Comparison of ENCODE assay signal across 24 mouse cellular contexts in genomic region chr15:5188029-5188428, GRCm38 (mm10). TPM values are rescaled to one million over a fixed set of nuclear protein-coding genes. Genes with fewer than 3 reads are reported as not detected.
DNase-seq lines count a peak whose midpoint lies in the region; ATAC-seq and TF ChIP-seq lines count a peak whose summit lies in the region.
"Had no signal": no experiment of that assay in that cellular context is flagged by ENCODE, and none has a peak within 500 bp of the region (broad histone marks: within the 10 kb centered on the region; RNA-seq: fewer than 3 reads in every experiment).

No protein-coding gene starts in this region.

- no peak for TF ChIP-seq EP300 in CH12.LX (IDR thresholded peaks at IDR 0.05; ENCODE audit: low read length)

- no peak overlapping the region for H3K4me2 ChIP-seq in kidney, postnatal 0 days (ENCODE audit: low read length)
- H3K4me2 ChIP-seq in CH12.LX (ENCODE audit: insufficient read depth, low read depth, poor library complexity, severe bottlenecking), result peak overlapping the region; percentile 69; the same call in 1 of the 2 replicates
- no peak overlapping the region for H3K4me2 ChIP-seq in forebrain, embryonic 15.5 days (replicated peaks)
- H3K4me2 ChIP-seq: embryonic facial prominence, embryonic 13.5 days; forebrain, embryonic 13.5 days; heart, embryonic 11.5 days; neural tube, embryonic 15.5 days had no signal

- ATAC-seq in kidney, postnatal 0 days (replicated peaks; ENCODE audit: low FRiP score, low read depth), result no peak
- ATAC-seq in granulocyte monocyte progenitor cell, adult 5-6 weeks (replicated peaks; ENCODE audit: poor library complexity, severe bottlenecking), result peak; percentile 80
- ATAC-seq in monocyte, adult 5-6 weeks (replicated peaks; ENCODE audit: insufficient number of reproducible peaks, low FRiP score, low TSS enrichment, poor library complexity, severe bottlenecking), result peak; percentile 59; the same call in 1 of the 2 replicates
- ATAC-seq in forebrain, embryonic 15.5 days (replicated peaks), result no peak
- ATAC-seq: forebrain, embryonic 13.5 days; lung, postnatal 0 days; midbrain, embryonic 16.5 days had no signal

- TF ChIP-seq POLR2A in CH12.LX (IDR thresholded peaks at IDR 0.05; ENCODE audit: low read depth, low read length), result peak; percentile 29; the same call in 1 of the 2 replicates

- no peak overlapping the region for H3K9ac ChIP-seq in kidney, postnatal 0 days (ENCODE audit: low read depth, low read length)
- H3K9ac ChIP-seq in CH12.LX (ENCODE audit: insufficient read depth, low read depth), result peak overlapping the region; percentile 60; the same call in 1 of the 2 replicates
- H3K9ac ChIP-seq in forebrain, embryonic 15.5 days (replicated peaks), result no peak overlapping the region
- H3K9ac ChIP-seq: embryonic facial prominence, embryonic 13.5 days; forebrain, embryonic 13.5 days; neural tube, embryonic 15.5 days had no signal

- TF ChIP-seq CTCF in kidney, postnatal 0 days (IDR thresholded peaks at IDR 0.05; ENCODE audit: low read depth), result no peak
- no peak for TF ChIP-seq CTCF in CH12.LX (conservative IDR thresholded peaks at IDR 0.05 in 1 of 2, IDR thresholded peaks at IDR 0.05 in 1 of 2; ENCODE audit: low read depth in 2 of 2, low read length in 2 of 2)

- no peaks in the 10 kb centered on the region for H3K27me3 ChIP-seq in kidney, postnatal 0 days (ENCODE audit: insufficient read depth, low read length)
- H3K27me3 ChIP-seq in CH12.LX (replicated peaks), result no peaks in the 10 kb centered on the region
- H3K27me3 ChIP-seq in forebrain, embryonic 15.5 days, result no peaks in the 10 kb centered on the region
- H3K27me3 ChIP-seq: embryonic facial prominence, embryonic 13.5 days; forebrain, embryonic 13.5 days; neural tube, embryonic 15.5 days had no signal

- WGBS in kidney, postnatal 0 days, result 65% methylated on average over 1 of the region's 1 CpGs
- WGBS in forebrain, embryonic 15.5 days, result 89% methylated on average over 1 of the region's 1 CpGs

- H3K79me2 ChIP-seq in CH12.LX (replicated peaks; ENCODE audit: control insufficient read depth, extremely low read depth, insufficient read depth, poor library complexity, severe bottlenecking), result peaks cover 6% of the 10 kb centered on the region; the same call in 1 of the 2 replicates

- no peaks in the 10 kb centered on the region for H3K9me3 ChIP-seq in kidney, postnatal 0 days (replicated peaks; ENCODE audit: low read length)
- no peaks in the 10 kb centered on the region for H3K9me3 ChIP-seq in CH12.LX (replicated peaks; ENCODE audit: low read length)
- no peaks in the 10 kb centered on the region for H3K9me3 ChIP-seq in forebrain, embryonic 15.5 days
- H3K9me3 ChIP-seq: embryonic facial prominence, embryonic 13.5 days; forebrain, embryonic 13.5 days; limb, embryonic 10.5 days; neural tube, embryonic 15.5 days had no signal

- peak; percentile 41 for DNase-seq in kidney, postnatal 0 days (ENCODE audit: low spot score)
- no peak for DNase-seq in kidney, postnatal 25 days
- DNase-seq in CH12.LX (ENCODE audit: extremely low read depth), result peak; percentile 84
- DNase-seq in ovary, postnatal 14 days (ENCODE audit: low spot score), result no peak
- no peak for DNase-seq in T-cell, adult 2 months (ENCODE audit: low spot score)
- DNase-seq: adrenal gland, postnatal 36 days; cerebellum, adult 11 months; cerebellum, postnatal 14 days; gastrocnemius, postnatal 10 days; heart, adult 11 months; kidney, adult 11 months; liver; right cerebral cortex, postnatal 14 days; thymus, postnatal 14 days had no signal

- dilution Hi-C loops in CH12.LX (cut with MboI; ENCODE audit: extremely low pct_ligation_motif_present, extremely low pct_unique_long_range_greater_than_20kb, low sequenced_read_pairs), result no loop called here

- no peak overlapping the region for H3K4me3 ChIP-seq in kidney, postnatal 0 days (replicated peaks; ENCODE audit: low read depth, low read length)
- H3K4me3 ChIP-seq in CH12.LX (replicated peaks in 1 of 3; ENCODE audit: low read depth in 2 of 3, low read length in 2 of 3, poor library complexity in 1 of 3), result peak overlapping the region in 1 of 3 experiments; percentile 26
- no peak overlapping the region for H3K4me3 ChIP-seq in forebrain, embryonic 15.5 days
- H3K4me3 ChIP-seq: embryonic facial prominence, embryonic 13.5 days; forebrain, embryonic 13.5 days; limb, embryonic 10.5 days; neural tube, embryonic 15.5 days had no signal

- TF ChIP-seq RAD21 in CH12.LX (IDR thresholded peaks at IDR 0.05; ENCODE audit: low read depth, low read length), result no peak

- in situ Hi-C loops in CH12.LX (cut with MboI; ENCODE audit: low pct_ligation_motif_present, low pct_unique_long_range_greater_than_20kb, low sequenced_read_pairs), result no loop called here

- H3K4me1 ChIP-seq in kidney, postnatal 0 days (replicated peaks; ENCODE audit: insufficient read depth, low read length), result peaks cover 11% of the 10 kb centered on the region
- peaks cover 6 to 40% of the 10 kb centered on the region in 2 experiments; a peak in 3 of 4 replicates for H3K4me1 ChIP-seq in CH12.LX (ENCODE audit: control insufficient read depth in 1 of 2, insufficient read depth in 2 of 2)
- H3K4me1 ChIP-seq in forebrain, embryonic 15.5 days, result peaks cover 17% of the 10 kb centered on the region

- peaks cover 9% of the 10 kb centered on the region for H3K36me3 ChIP-seq in kidney, postnatal 0 days (ENCODE audit: insufficient read depth, low read length)
- peaks cover 18 to 41% of the 10 kb centered on the region in 2 experiments for H3K36me3 ChIP-seq in CH12.LX (replicated peaks in 1 of 2; ENCODE audit: control insufficient read depth in 1 of 2, insufficient read depth in 1 of 2, low read length in 1 of 2)
- peaks cover 16% of the 10 kb centered on the region for H3K36me3 ChIP-seq in forebrain, embryonic 15.5 days

- no peak overlapping the region for H3K27ac ChIP-seq in kidney, postnatal 0 days
- peak overlapping the region; percentile 32; the same call in 1 of the 2 replicates for H3K27ac ChIP-seq in CH12.LX (ENCODE audit: insufficient read depth, low read depth)
- H3K27ac ChIP-seq in forebrain, embryonic 15.5 days (replicated peaks), result no peak overlapping the region
- H3K27ac ChIP-seq: embryonic facial prominence, embryonic 13.5 days; forebrain, embryonic 13.5 days; limb, embryonic 10.5 days; neural tube, embryonic 15.5 days had no signal

TF ChIP-seq in CH12.LX, 34 proteins besides CTCF, POLR2A, EP300 and RAD21 (continues in another document):
- TF ChIP-seq MAFK (IDR thresholded peaks at IDR 0.05; ENCODE audit: insufficient replicate concordance, low read length), result no peak
- TF ChIP-seq ZC3H11A (IDR thresholded peaks at IDR 0.05; ENCODE audit: low read depth, low read length), result no peak
- TF ChIP-seq ELF1 (IDR thresholded peaks at IDR 0.05; ENCODE audit: low read depth, low read length), result peak; percentile 75
- no peak for TF ChIP-seq JUND (conservative IDR thresholded peaks at IDR 0.05; ENCODE audit: low read depth, low read length)
- no peak for TF ChIP-seq KAT2A (IDR thresholded peaks at IDR 0.05; ENCODE audit: insufficient replicate concordance, low read length)
- no peak for TF ChIP-seq ZMIZ1 (IDR thresholded peaks at IDR 0.05; ENCODE audit: low read depth, low read length)
- peak; percentile 44; the same call in 1 of the 2 replicates for TF ChIP-seq SIN3A (IDR thresholded peaks at IDR 0.05; ENCODE audit: low read length)
- TF ChIP-seq PAX5 (IDR thresholded peaks at IDR 0.05; ENCODE audit: low read length), result no peak
- TF ChIP-seq HCFC1 (IDR thresholded peaks at IDR 0.05; ENCODE audit: low read depth, low read length), result no peak
- no peak for TF ChIP-seq IRF4 (IDR thresholded peaks at IDR 0.05; ENCODE audit: low read depth, low read length)
- TF ChIP-seq TBP (conservative IDR thresholded peaks at IDR 0.05; ENCODE audit: low read depth, low read length), result peak; percentile 51; the same call in 1 of the 2 replicates
- TF ChIP-seq SMC3 (IDR thresholded peaks at IDR 0.05; ENCODE audit: low read depth, low read length), result no peak
- peak; percentile 92 for TF ChIP-seq MAX (IDR thresholded peaks at IDR 0.05; ENCODE audit: low read length)
- no peak for TF ChIP-seq USF2 (conservative IDR thresholded peaks at IDR 0.05; ENCODE audit: low read depth, low read length)
- TF ChIP-seq CHD2 (IDR thresholded peaks at IDR 0.05; ENCODE audit: low read length), result no peak
- TF ChIP-seq MEF2A (IDR thresholded peaks at IDR 0.05; ENCODE audit: borderline replicate concordance, low read depth, low read length), result no peak
- no peak for TF ChIP-seq POLR2AphosphoS2 (IDR thresholded peaks at IDR 0.05; ENCODE audit: low read depth, low read length)

RNA-seq across cellular contexts. Expression of gene Ttc33, which starts 2.7 kb away (rescaled TPM):
- 45.9 and 47.4 TPM in 2 replicates for polyA plus RNA-seq in kidney, postnatal 0 days (2015; fragmentation: Nextera tagmentation; extraction: Ambion mirVana)
- total RNA-seq in CH12.LX (2012; rRNA removed) (24.5 and 24.6 TPM in 2 replicates), CH12.LX (2014; rRNA removed) (53.6 and 59.4 TPM in 2 replicates)
- polyA plus RNA-seq in CH12.LX (2012; ENCODE audit: insufficient read length, low read depth), result 34.8 and 55.7 TPM in 2 replicates
- total RNA-seq in granulocyte monocyte progenitor cell, adult 5-6 weeks (2014; fragmentation: Nextera tagmentation), result 18.0 and 50.2 TPM in 2 replicates
- 41.7 and 56.9 TPM in 2 replicates for total RNA-seq in granulocyte monocyte progenitor cell, adult 5-6 weeks (2017)
- total RNA-seq in monocyte, adult 5-6 weeks (2017), result 22.5 to 48.1 TPM (median 41.8 TPM) in 3 replicates
- 61.4 and 65.4 TPM in 2 replicates for polyA plus RNA-seq in forebrain, embryonic 15.5 days (2015; fragmentation: Nextera tagmentation; extraction: Ambion mirVana)

RNA-seq across cellular contexts. Expression of gene Prkaa1, which starts 44.4 kb away (rescaled TPM):
- polyA plus RNA-seq in kidney, postnatal 0 days (2015; fragmentation: Nextera tagmentation; extraction: Ambion mirVana), result 19.9 and 21.0 TPM in 2 replicates
- total RNA-seq in CH12.LX (2012; rRNA removed), result 12.6 and 13.1 TPM in 2 replicates
- total RNA-seq in CH12.LX (2014; rRNA removed), result 25.4 and 27.6 TPM in 2 replicates
- 19.4 and 21.2 TPM in 2 replicates for polyA plus RNA-seq in CH12.LX (2012; ENCODE audit: insufficient read length, low read depth)
- 19.1 and 19.2 TPM in 2 replicates for total RNA-seq in granulocyte monocyte progenitor cell, adult 5-6 weeks (2014; fragmentation: Nextera tagmentation)
- total RNA-seq in granulocyte monocyte progenitor cell, adult 5-6 weeks (2017), result 19.2 and 21.1 TPM in 2 replicates
- 22.9 to 33.6 TPM (median 26.5 TPM) in 3 replicates for total RNA-seq in monocyte, adult 5-6 weeks (2017)
- polyA plus RNA-seq in forebrain, embryonic 15.5 days (2015; fragmentation: Nextera tagmentation; extraction: Ambion mirVana), result 12.6 and 14.0 TPM in 2 replicates

RNA-seq across cellular contexts. Expression of gene Ptger4, which starts 56.0 kb away (rescaled TPM):
- 4.6 and 5.3 TPM in 2 replicates for polyA plus RNA-seq in kidney, postnatal 0 days (2015; fragmentation: Nextera tagmentation; extraction: Ambion mirVana)
- total RNA-seq in CH12.LX (2012; rRNA removed) (4.2 and 6.5 TPM in 2 replicates), CH12.LX (2014; rRNA removed) (4.7 and 5.5 TPM in 2 replicates)
- 3.1 and 4.4 TPM in 2 replicates for polyA plus RNA-seq in CH12.LX (2012; ENCODE audit: insufficient read length, low read depth)
- 3.7 and 6.3 TPM in 2 replicates for total RNA-seq in granulocyte monocyte progenitor cell, adult 5-6 weeks (2014; fragmentation: Nextera tagmentation)
- 3.7 and 5.8 TPM in 2 replicates for total RNA-seq in granulocyte monocyte progenitor cell, adult 5-6 weeks (2017)
- 24.1 to 40.3 TPM (median 24.5 TPM) in 3 replicates for total RNA-seq in monocyte, adult 5-6 weeks (2017)
- polyA plus RNA-seq in forebrain, embryonic 15.5 days (2015; fragmentation: Nextera tagmentation; extraction: Ambion mirVana), result 0.42 and 0.50 TPM in 2 replicates

Comparison
In these comparisons a context has a peak if more than half of its experiments do, and no peak if none do; other contexts are left out.
1. DNase-seq: peak in kidney, postnatal 0 days (single experiment) and CH12.LX (single experiment); none in kidney, postnatal 25 days (0 of 2), ovary, postnatal 14 days (single experiment) and T-cell, adult 2 months (single experiment).
2. ATAC-seq: peak in granulocyte monocyte progenitor cell, adult 5-6 weeks (single experiment) and monocyte, adult 5-6 weeks (single experiment); none in kidney, postnatal 0 days (single experiment) and forebrain, embryonic 15.5 days (single experiment).